Mouse (Mus musculus): ENCODE measurements around the gene Prdm15. TPM values are rescaled to one million over a fixed set of nuclear protein-coding genes. Genes with fewer than 3 reads are reported as not detected.

The Prdm15 gene
- polyA plus RNA-seq, 1 experiment from 2014 or later = 9.5 TPM

- Histone ChIP-seq H3K27ac (ENCODE audit: low read depth, low read length) (no peak overlapping the region), H3K36me3 (ENCODE audit: control insufficient read depth, insufficient read depth, low read length) (no peaks in the 10 kb centered on the region), H3K4me1 (ENCODE audit: control insufficient read depth, insufficient read depth, low read length) (peaks cover 5% of the 10 kb centered on the region; the same call in 1 of the 2 replicates), H3K4me3 (ENCODE audit: low read depth, low read length) (peak overlapping the region; percentile 39), H3K9ac (ENCODE audit: low read length) (no peak overlapping the region; the same call in 1 of the 2 replicates), H3K9me3 (replicated peaks; ENCODE audit: control insufficient read depth, low read length) (no peaks in the 10 kb centered on the region), H3K4me2 (ENCODE audit: low read length) (peak overlapping the region; percentile 78), H3K27me3 (replicated peaks; ENCODE audit: control insufficient read depth, insufficient read depth, low read length) (peaks cover 39% of the 10 kb centered on the region)
- no peak for DNase-seq (ENCODE audit: low spot score)
- 9% methylated on average over 13 of the region's 13 CpGs for WGBS
- ATAC-seq = no peak
Measured at GRCm38 (mm10) chr16:97763990-97764340, 87.7 kb downstream of the Prdm15 start.

GRCm38 (mm10) chr16:97763061-97763989, 88.3 kb downstream of the Prdm15 start, which contains the start of gene Ripk4:
TSS of gene Ripk4 (minus strand) at chr16:97763787.
- ATAC-seq = peak; percentile 52
- no peak within 1 kb of the TSS for H3K27ac ChIP-seq (ENCODE audit: low read depth, low read length)
- peak within 1 kb of the TSS; percentile 39 for H3K4me3 ChIP-seq (ENCODE audit: low read depth, low read length)
- no peaks in the 10 kb centered on the region for H3K36me3 ChIP-seq (ENCODE audit: control insufficient read depth, insufficient read depth, low read length)
- DNase-seq (ENCODE audit: low spot score) = peak; percentile 49
- H3K9me3 ChIP-seq (replicated peaks; ENCODE audit: control insufficient read depth, low read length) = no peaks in the 10 kb centered on the region
- H3K4me1 ChIP-seq (ENCODE audit: control insufficient read depth, insufficient read depth, low read length) = peaks cover 5% of the 10 kb centered on the region; the same call in 1 of the 2 replicates
- peak within 1 kb of the TSS; percentile 78 for H3K4me2 ChIP-seq (ENCODE audit: low read length)
- WGBS = under 1% methylated on average over 83 of the region's 88 CpGs
- peaks cover 39% of the 10 kb centered on the region for H3K27me3 ChIP-seq (replicated peaks; ENCODE audit: control insufficient read depth, insufficient read depth, low read length)
- H3K9ac ChIP-seq (ENCODE audit: low read length) = peak within 1 kb of the TSS; percentile 40

DNA sequence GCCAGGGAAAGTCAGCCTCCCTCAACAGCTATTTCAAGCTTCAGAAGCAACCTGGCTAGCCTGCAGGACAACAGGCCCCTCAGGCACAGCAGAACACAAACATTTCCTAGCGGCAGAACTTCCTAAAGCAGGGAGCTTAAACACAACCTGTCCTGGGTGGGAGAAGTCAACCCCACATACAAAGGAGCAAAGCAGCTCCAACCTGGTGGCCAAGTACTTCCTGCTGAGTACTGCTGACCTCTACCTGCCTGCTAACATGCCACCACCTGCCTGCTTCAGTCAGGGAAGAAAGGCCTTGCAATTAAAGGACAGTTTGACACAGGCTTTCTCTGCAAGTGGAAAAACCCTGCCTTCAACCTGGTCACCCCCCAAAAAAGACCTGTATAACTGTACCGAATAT, 89.9 kb downstream of the Prdm15 start:
- no peaks in the 10 kb centered on the region for H3K9me3 ChIP-seq (replicated peaks; ENCODE audit: control insufficient read depth, low read length)
- no peaks in the 10 kb centered on the region for H3K36me3 ChIP-seq (ENCODE audit: control insufficient read depth, insufficient read depth, low read length)
- DNase-seq (ENCODE audit: low spot score) = no peak
- ATAC-seq = no peak
- WGBS = 47% methylated on average over 2 of the region's 2 CpGs
- H3K9ac ChIP-seq (ENCODE audit: low read length) = no peak overlapping the region
- peaks cover 5% of the 10 kb centered on the region; the same call in 1 of the 2 replicates for H3K4me1 ChIP-seq (ENCODE audit: control insufficient read depth, insufficient read depth, low read length)
- H3K27ac ChIP-seq (ENCODE audit: low read depth, low read length) = no peak overlapping the region
- H3K4me2 ChIP-seq (ENCODE audit: low read length) = no peak overlapping the region
- H3K4me3 ChIP-seq (ENCODE audit: low read depth, low read length) = no peak overlapping the region
- peaks cover 39% of the 10 kb centered on the region for H3K27me3 ChIP-seq (replicated peaks; ENCODE audit: control insufficient read depth, insufficient read depth, low read length)

DNA sequence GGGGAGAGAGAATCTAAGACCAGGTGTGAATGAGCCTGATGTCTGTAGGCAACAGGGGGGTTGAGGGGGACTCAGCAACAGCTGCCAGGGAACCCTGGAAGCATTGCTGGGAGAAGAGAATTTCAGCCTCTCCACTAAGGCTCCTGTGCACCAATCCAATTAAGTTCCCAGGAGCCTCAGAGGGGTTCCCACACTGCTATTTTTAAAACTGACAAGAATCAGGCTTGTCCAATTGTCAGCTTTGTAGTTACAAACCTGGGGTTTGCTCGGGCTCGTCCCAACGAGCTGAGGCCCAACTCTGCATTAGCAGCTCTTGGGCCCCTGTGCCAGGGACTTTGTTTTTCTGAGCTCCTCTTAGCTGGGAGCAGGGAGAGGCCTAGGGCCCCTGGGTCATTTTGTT, 92.0 kb downstream of the Prdm15 start:
- no peak overlapping the region for H3K4me2 ChIP-seq (ENCODE audit: low read length)
- peaks cover 35% of the 10 kb centered on the region for H3K27me3 ChIP-seq (replicated peaks; ENCODE audit: control insufficient read depth, insufficient read depth, low read length)
- H3K36me3 ChIP-seq (ENCODE audit: control insufficient read depth, insufficient read depth, low read length) = no peaks in the 10 kb centered on the region
- H3K9ac ChIP-seq (ENCODE audit: low read length) = no peak overlapping the region
- H3K4me3 ChIP-seq (ENCODE audit: low read depth, low read length) = no peak overlapping the region
- 13% methylated on average over 3 of the region's 3 CpGs for WGBS
- H3K9me3 ChIP-seq (replicated peaks; ENCODE audit: control insufficient read depth, low read length) = no peaks in the 10 kb centered on the region
- H3K27ac ChIP-seq (ENCODE audit: low read depth, low read length) = no peak overlapping the region
- no peak for DNase-seq (ENCODE audit: low spot score)
- H3K4me1 ChIP-seq (ENCODE audit: control insufficient read depth, insufficient read depth, low read length) = peaks cover 5% of the 10 kb centered on the region; the same call in 1 of the 2 replicates
- no peak for ATAC-seq

- no peaks in the 10 kb centered on the region for H3K4me1 ChIP-seq (ENCODE audit: control insufficient read depth, insufficient read depth, low read length)
- no peak for ATAC-seq
- no peak for DNase-seq (ENCODE audit: low spot score)
- no peaks in the 10 kb centered on the region for H3K36me3 ChIP-seq (ENCODE audit: control insufficient read depth, insufficient read depth, low read length)
- no peak overlapping the region for H3K27ac ChIP-seq (ENCODE audit: low read depth, low read length)
- WGBS = 79% methylated on average over 2 of the region's 2 CpGs
- H3K9ac ChIP-seq (ENCODE audit: low read length) = no peak overlapping the region
- H3K9me3 ChIP-seq (replicated peaks; ENCODE audit: control insufficient read depth, low read length) = no peaks in the 10 kb centered on the region
- peaks cover 21% of the 10 kb centered on the region for H3K27me3 ChIP-seq (replicated peaks; ENCODE audit: control insufficient read depth, insufficient read depth, low read length)
- no peak overlapping the region for H3K4me3 ChIP-seq (ENCODE audit: low read depth, low read length)
- H3K4me2 ChIP-seq (ENCODE audit: low read length) = no peak overlapping the region
Measured at GRCm38 (mm10) chr16:97758288-97758687, 93.4 kb downstream of the Prdm15 start.

DNA sequence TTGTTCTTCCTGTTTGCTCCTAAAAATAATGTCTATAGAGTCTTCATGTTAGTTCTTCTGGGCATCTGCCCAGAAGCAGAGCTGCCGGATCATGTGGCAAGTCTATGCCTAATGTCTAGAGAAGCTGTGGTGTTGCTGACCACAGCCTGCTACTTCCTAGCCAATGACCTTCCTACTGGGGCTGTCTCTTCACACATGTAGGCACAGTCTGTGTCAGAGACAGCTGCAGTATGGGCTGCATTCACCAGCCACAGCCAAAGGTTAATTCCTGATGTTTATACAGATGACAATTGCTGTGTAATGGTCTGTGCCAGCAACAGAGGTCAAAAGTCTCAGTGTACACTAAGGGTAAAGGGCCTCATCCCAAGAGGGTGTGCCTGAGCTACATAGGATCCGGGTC, 95.2 kb downstream of the Prdm15 start:
- no peaks in the 10 kb centered on the region for H3K9me3 ChIP-seq (replicated peaks; ENCODE audit: control insufficient read depth, low read length)
- H3K27me3 ChIP-seq (replicated peaks; ENCODE audit: control insufficient read depth, insufficient read depth, low read length) = peaks cover 3% of the 10 kb centered on the region; the same call in 1 of the 2 replicates
- DNase-seq (ENCODE audit: low spot score) = no peak
- no peak for ATAC-seq
- H3K36me3 ChIP-seq (ENCODE audit: control insufficient read depth, insufficient read depth, low read length) = no peaks in the 10 kb centered on the region
- WGBS = 80% methylated on average over 2 of the region's 2 CpGs
- H3K4me3 ChIP-seq (ENCODE audit: low read depth, low read length) = no peak overlapping the region
- H3K9ac ChIP-seq (ENCODE audit: low read length) = no peak overlapping the region
- H3K27ac ChIP-seq (ENCODE audit: low read depth, low read length) = no peak overlapping the region
- no peaks in the 10 kb centered on the region for H3K4me1 ChIP-seq (ENCODE audit: control insufficient read depth, insufficient read depth, low read length)
- H3K4me2 ChIP-seq (ENCODE audit: low read length) = no peak overlapping the region

DNA sequence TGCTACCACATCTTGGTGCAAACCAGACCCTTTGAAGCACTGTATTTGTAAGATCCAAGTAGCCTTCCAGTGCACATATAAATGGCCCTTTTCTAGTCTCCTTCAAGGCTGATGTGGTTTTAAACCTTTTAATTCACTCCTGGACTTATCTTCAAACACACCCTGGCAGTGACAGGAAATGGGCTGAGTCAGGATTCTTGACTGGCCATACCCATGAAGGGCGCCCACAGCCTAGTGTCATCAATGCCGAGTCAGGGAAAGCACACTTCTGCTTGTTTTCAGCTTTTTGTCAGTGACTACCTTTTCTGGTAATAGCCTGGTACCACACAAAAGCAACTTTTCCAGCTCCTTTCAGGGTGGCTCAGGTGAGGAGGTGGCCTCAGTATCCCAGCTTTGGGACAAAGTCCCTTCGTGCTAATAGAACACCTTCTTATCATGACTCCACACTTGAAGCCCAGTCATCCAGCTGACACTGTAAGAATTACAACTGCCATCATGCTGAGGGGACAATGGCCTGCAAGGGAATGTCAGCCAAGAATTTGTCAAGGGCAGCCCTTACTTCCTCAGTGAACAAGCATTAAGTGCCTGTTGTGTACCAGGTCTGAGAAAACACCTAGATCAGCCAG, 99.2 kb downstream of the Prdm15 start:
- Histone ChIP-seq H3K9ac (ENCODE audit: low read length) (no peak overlapping the region), H3K4me2 (ENCODE audit: low read length) (no peak overlapping the region), H3K4me3 (ENCODE audit: low read depth, low read length) (no peak overlapping the region), H3K9me3 (replicated peaks; ENCODE audit: control insufficient read depth, low read length) (no peaks in the 10 kb centered on the region), H3K36me3 (ENCODE audit: control insufficient read depth, insufficient read depth, low read length) (no peaks in the 10 kb centered on the region), H3K27me3 (replicated peaks; ENCODE audit: control insufficient read depth, insufficient read depth, low read length) (no peaks in the 10 kb centered on the region), H3K27ac (ENCODE audit: low read depth, low read length) (no peak overlapping the region), H3K4me1 (ENCODE audit: control insufficient read depth, insufficient read depth, low read length) (no peaks in the 10 kb centered on the region)
- 93% methylated on average over 3 of the region's 3 CpGs for WGBS
- ATAC-seq = no peak
- no peak for DNase-seq (ENCODE audit: low spot score)

DNA sequence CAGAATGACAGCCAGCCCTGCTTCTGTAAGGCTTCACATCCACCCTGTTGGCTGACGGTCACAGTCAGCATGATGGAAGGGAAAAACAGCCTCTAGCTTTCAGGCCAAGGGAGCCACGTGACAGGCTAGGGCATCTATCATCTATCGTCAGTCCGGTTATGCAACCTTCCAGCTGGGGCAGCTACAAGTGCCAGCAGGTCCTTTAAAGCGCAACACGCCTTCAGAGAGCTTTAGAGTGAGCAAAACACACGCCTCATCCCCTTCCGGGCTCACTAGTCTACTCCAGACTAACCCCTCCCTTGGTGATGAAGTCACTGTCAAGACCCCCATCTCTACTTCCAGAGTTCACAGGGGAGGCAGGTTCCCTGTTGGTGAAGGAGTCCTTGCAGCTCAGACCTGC, 99.8 kb downstream of the Prdm15 start:
- H3K4me2 ChIP-seq (ENCODE audit: low read length) = no peak overlapping the region
- H3K4me1 ChIP-seq (ENCODE audit: control insufficient read depth, insufficient read depth, low read length) = no peaks in the 10 kb centered on the region
- DNase-seq (ENCODE audit: low spot score) = no peak
- WGBS = 90% methylated on average over 8 of the region's 8 CpGs
- H3K27me3 ChIP-seq (replicated peaks; ENCODE audit: control insufficient read depth, insufficient read depth, low read length) = no peaks in the 10 kb centered on the region
- no peaks in the 10 kb centered on the region for H3K9me3 ChIP-seq (replicated peaks; ENCODE audit: control insufficient read depth, low read length)
- ATAC-seq = no peak
- H3K36me3 ChIP-seq (ENCODE audit: control insufficient read depth, insufficient read depth, low read length) = no peaks in the 10 kb centered on the region
- no peak overlapping the region for H3K27ac ChIP-seq (ENCODE audit: low read depth, low read length)
- no peak overlapping the region for H3K4me3 ChIP-seq (ENCODE audit: low read depth, low read length)
- no peak overlapping the region for H3K9ac ChIP-seq (ENCODE audit: low read length)

- no peaks in the 10 kb centered on the region for H3K4me1 ChIP-seq (ENCODE audit: control insufficient read depth, insufficient read depth, low read length)
- H3K27me3 ChIP-seq (replicated peaks; ENCODE audit: control insufficient read depth, insufficient read depth, low read length) = no peaks in the 10 kb centered on the region
- ATAC-seq = no peak
- H3K27ac ChIP-seq (ENCODE audit: low read depth, low read length) = no peak overlapping the region
- WGBS = 86% methylated on average over 6 of the region's 6 CpGs
- H3K9me3 ChIP-seq (replicated peaks; ENCODE audit: control insufficient read depth, low read length) = no peaks in the 10 kb centered on the region
- H3K4me2 ChIP-seq (ENCODE audit: low read length) = no peak overlapping the region
- no peak overlapping the region for H3K4me3 ChIP-seq (ENCODE audit: low read depth, low read length)
- no peaks in the 10 kb centered on the region for H3K36me3 ChIP-seq (ENCODE audit: control insufficient read depth, insufficient read depth, low read length)
- DNase-seq (ENCODE audit: low spot score) = no peak
- H3K9ac ChIP-seq (ENCODE audit: low read length) = no peak overlapping the region
Measured at GRCm38 (mm10) chr16:97748421-97748820, 103.2 kb downstream of the Prdm15 start.

All from forebrain, embryonic 14.5 days (tissue).